Mouse (Mus musculus): ENCODE results near the gene Hdac9. TPM values are rescaled to one million over a fixed set of nuclear protein-coding genes. Genes with fewer than 3 reads are reported as not detected.

Gene Hdac9
- polyA plus RNA-seq, 1 experiment from 2014 or later, result 12.0 TPM

DNA sequence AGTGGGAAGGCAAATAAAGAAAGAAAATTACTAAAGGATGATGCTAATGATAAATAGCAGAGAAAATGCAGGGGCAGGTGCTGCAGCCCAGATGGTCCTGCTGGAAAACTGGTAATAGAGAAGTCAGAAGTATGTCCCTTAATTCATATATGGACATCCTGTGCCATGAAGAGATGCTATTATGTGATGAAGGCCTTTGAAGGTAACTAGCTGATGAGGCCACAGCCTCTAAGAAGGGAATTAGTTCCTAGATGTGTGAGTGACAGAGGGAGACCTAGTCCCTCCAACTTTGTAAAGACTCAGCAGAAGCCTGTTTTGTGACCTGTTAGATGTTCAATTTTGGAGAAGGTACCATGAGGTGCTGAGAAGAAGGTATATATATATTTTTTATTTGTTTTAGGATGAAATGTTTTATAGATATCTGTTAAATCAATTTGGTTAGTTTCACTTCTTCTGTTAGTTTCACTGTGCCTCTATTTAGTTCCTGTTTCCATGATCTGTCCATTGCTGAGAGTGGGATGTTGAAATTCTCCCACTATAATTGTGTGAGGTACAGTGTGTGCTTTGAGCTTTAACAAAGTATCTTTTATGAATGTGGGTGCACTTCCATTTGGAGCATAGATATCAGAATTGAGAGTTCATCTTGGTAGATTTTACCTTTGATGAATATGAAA is 721.6 kb downstream of the Hdac9 start:
- ATAC-seq (ENCODE audit: low FRiP score), result no peak

GRCm38 (mm10) chr12:34194116-34194515 is 722.8 kb downstream of the Hdac9 start:
- H3K27ac ChIP-seq, result no peak overlapping the region
- no peak overlapping the region for H3K4me3 ChIP-seq (replicated peaks; ENCODE audit: low read length)
- H3K36me3 ChIP-seq (replicated peaks; ENCODE audit: control insufficient read depth, insufficient read depth), result no peaks in the 10 kb centered on the region
- H3K27me3 ChIP-seq (ENCODE audit: control insufficient read depth, insufficient read depth, low read length), result no peaks in the 10 kb centered on the region
- H3K9me3 ChIP-seq (ENCODE audit: control insufficient read depth, low read length), result no peaks in the 10 kb centered on the region
- 91% methylated on average over 4 of the region's 4 CpGs for WGBS
- H3K9ac ChIP-seq, result no peak overlapping the region
- H3K4me1 ChIP-seq (replicated peaks; ENCODE audit: control insufficient read depth, insufficient read depth, low read length), result no peaks in the 10 kb centered on the region
- H3K4me2 ChIP-seq (replicated peaks), result no peak overlapping the region
- DNase-seq (ENCODE audit: low spot score), result no peak
- no peak for ATAC-seq (ENCODE audit: low FRiP score)

More for the DNA sequence above, 721.6 kb downstream of the Hdac9 start:
- H3K4me3 ChIP-seq (replicated peaks; ENCODE audit: low read length), result no peak overlapping the region
- H3K27ac ChIP-seq, result no peak overlapping the region
- DNase-seq (ENCODE audit: low spot score), result no peak
- no peak overlapping the region for H3K4me2 ChIP-seq (replicated peaks)
- no peak overlapping the region for H3K9ac ChIP-seq
- no peaks in the 10 kb centered on the region for H3K27me3 ChIP-seq (ENCODE audit: control insufficient read depth, insufficient read depth, low read length)
- H3K4me1 ChIP-seq (replicated peaks; ENCODE audit: control insufficient read depth, insufficient read depth, low read length), result no peaks in the 10 kb centered on the region
- no peaks in the 10 kb centered on the region for H3K36me3 ChIP-seq (replicated peaks; ENCODE audit: control insufficient read depth, insufficient read depth)
- H3K9me3 ChIP-seq (ENCODE audit: control insufficient read depth, low read length), result no peaks in the 10 kb centered on the region

- H3K4me2 ChIP-seq (replicated peaks), result no peak overlapping the region
- H3K4me3 ChIP-seq (replicated peaks; ENCODE audit: low read length), result no peak overlapping the region
- 94% methylated on average over 1 of the region's 1 CpGs for WGBS
- H3K27ac ChIP-seq, result no peak overlapping the region
- H3K4me1 ChIP-seq (replicated peaks; ENCODE audit: control insufficient read depth, insufficient read depth, low read length), result no peaks in the 10 kb centered on the region
- H3K9me3 ChIP-seq (ENCODE audit: control insufficient read depth, low read length), result no peaks in the 10 kb centered on the region
- DNase-seq (ENCODE audit: low spot score), result no peak
- H3K27me3 ChIP-seq (ENCODE audit: control insufficient read depth, insufficient read depth, low read length), result no peaks in the 10 kb centered on the region
- H3K36me3 ChIP-seq (replicated peaks; ENCODE audit: control insufficient read depth, insufficient read depth), result no peaks in the 10 kb centered on the region
- H3K9ac ChIP-seq, result no peak overlapping the region
- no peak for ATAC-seq (ENCODE audit: low FRiP score)
These were observed 725.6 kb downstream of the Hdac9 start for GRCm38 (mm10) chr12:34191246-34191645.

GRCm38 (mm10) chr12:34178931-34179330 is 738.0 kb downstream of the Hdac9 start:
- 81% methylated on average over 4 of the region's 4 CpGs for WGBS

DNA sequence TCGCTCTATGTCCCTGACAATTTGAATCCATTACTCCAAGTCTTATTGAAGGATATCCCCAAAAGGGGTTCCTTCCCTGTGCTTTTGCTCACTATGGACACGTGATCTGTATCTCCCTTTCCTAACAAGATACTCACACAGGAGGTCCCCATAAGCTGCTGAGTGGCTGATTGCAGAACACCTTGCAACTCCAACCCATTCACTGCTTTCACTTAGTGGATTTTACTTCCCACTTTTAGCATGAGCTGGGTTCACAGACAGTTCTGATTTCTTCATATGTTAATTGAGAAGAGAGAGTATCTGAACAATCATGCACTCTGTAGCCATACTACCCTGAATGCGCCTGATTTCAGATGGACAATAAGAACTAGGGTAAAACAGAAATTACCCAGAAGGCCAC is 740.1 kb downstream of the Hdac9 start:
- Histone ChIP-seq H3K9me3 (ENCODE audit: control insufficient read depth, low read length) (no peaks in the 10 kb centered on the region), H3K4me3 (replicated peaks; ENCODE audit: low read length) (no peak overlapping the region), H3K4me1 (replicated peaks; ENCODE audit: control insufficient read depth, insufficient read depth, low read length) (no peaks in the 10 kb centered on the region), H3K27ac (no peak overlapping the region), H3K27me3 (ENCODE audit: control insufficient read depth, insufficient read depth, low read length) (no peaks in the 10 kb centered on the region), H3K36me3 (replicated peaks; ENCODE audit: control insufficient read depth, insufficient read depth) (no peaks in the 10 kb centered on the region), H3K9ac (no peak overlapping the region), H3K4me2 (replicated peaks) (no peak overlapping the region)
- WGBS, result 92% methylated on average over 3 of the region's 3 CpGs
- DNase-seq (ENCODE audit: low spot score) (no peak), ATAC-seq (ENCODE audit: low FRiP score) (no peak)

More at GRCm38 (mm10) chr12:34178931-34179330, 738.0 kb downstream of the Hdac9 start:
- Histone ChIP-seq H3K4me1 (replicated peaks; ENCODE audit: control insufficient read depth, insufficient read depth, low read length) (no peaks in the 10 kb centered on the region), H3K27ac (no peak overlapping the region), H3K4me3 (replicated peaks; ENCODE audit: low read length) (no peak overlapping the region), H3K4me2 (replicated peaks) (no peak overlapping the region), H3K27me3 (ENCODE audit: control insufficient read depth, insufficient read depth, low read length) (no peaks in the 10 kb centered on the region), H3K9me3 (ENCODE audit: control insufficient read depth, low read length) (no peaks in the 10 kb centered on the region), H3K36me3 (replicated peaks; ENCODE audit: control insufficient read depth, insufficient read depth) (no peaks in the 10 kb centered on the region), H3K9ac (no peak overlapping the region)
- DNase-seq (ENCODE audit: low spot score) (no peak), ATAC-seq (ENCODE audit: low FRiP score) (no peak)

GRCm38 (mm10) chr12:34173036-34173435 is 743.9 kb downstream of the Hdac9 start:
- Histone ChIP-seq H3K27me3 (ENCODE audit: control insufficient read depth, insufficient read depth, low read length) (no peaks in the 10 kb centered on the region), H3K9me3 (ENCODE audit: control insufficient read depth, low read length) (no peaks in the 10 kb centered on the region), H3K36me3 (replicated peaks; ENCODE audit: control insufficient read depth, insufficient read depth) (no peaks in the 10 kb centered on the region), H3K4me3 (replicated peaks; ENCODE audit: low read length) (no peak overlapping the region), H3K4me2 (replicated peaks) (no peak overlapping the region), H3K9ac (no peak overlapping the region), H3K4me1 (replicated peaks; ENCODE audit: control insufficient read depth, insufficient read depth, low read length) (no peaks in the 10 kb centered on the region), H3K27ac (no peak overlapping the region)
- ATAC-seq (ENCODE audit: low FRiP score) (no peak), DNase-seq (ENCODE audit: low spot score) (no peak)
- WGBS, result 59% methylated on average over 1 of the region's 1 CpGs

- 73% methylated on average over 3 of the region's 3 CpGs for WGBS
These were observed 746.3 kb downstream of the Hdac9 start for GRCm38 (mm10) chr12:34170601-34171000.

DNA sequence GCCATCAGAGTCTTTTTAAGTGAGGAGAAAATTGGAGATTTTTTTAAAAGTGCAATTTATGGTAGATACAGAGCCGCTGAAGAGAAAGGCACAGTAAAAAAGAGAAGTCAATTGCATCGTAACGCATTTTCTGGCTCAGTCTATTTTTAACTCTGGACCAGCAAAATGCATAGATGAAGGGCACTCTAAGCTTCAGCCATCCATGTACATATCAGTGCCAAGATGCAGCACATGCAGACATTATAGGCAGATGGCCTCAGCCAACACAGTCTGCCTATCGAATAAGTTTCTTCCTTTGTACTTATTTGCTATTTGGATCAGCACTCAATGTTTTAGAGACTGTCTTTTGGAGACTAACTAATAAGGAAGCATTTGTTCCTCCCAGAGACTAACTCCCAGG is 751.2 kb downstream of the Hdac9 start:
- 90% methylated on average over 4 of the region's 4 CpGs for WGBS
- Histone ChIP-seq H3K4me1 (replicated peaks; ENCODE audit: control insufficient read depth, insufficient read depth, low read length) (no peaks in the 10 kb centered on the region), H3K27ac (no peak overlapping the region), H3K4me2 (replicated peaks) (no peak overlapping the region), H3K9me3 (ENCODE audit: control insufficient read depth, low read length) (no peaks in the 10 kb centered on the region), H3K27me3 (ENCODE audit: control insufficient read depth, insufficient read depth, low read length) (no peaks in the 10 kb centered on the region), H3K36me3 (replicated peaks; ENCODE audit: control insufficient read depth, insufficient read depth) (no peaks in the 10 kb centered on the region), H3K9ac (no peak overlapping the region), H3K4me3 (replicated peaks; ENCODE audit: low read length) (no peak overlapping the region)
- ATAC-seq (ENCODE audit: low FRiP score), result no peak
- no peak for DNase-seq (ENCODE audit: low spot score)

More at GRCm38 (mm10) chr12:34170601-34171000, 746.3 kb downstream of the Hdac9 start:
- Histone ChIP-seq H3K36me3 (replicated peaks; ENCODE audit: control insufficient read depth, insufficient read depth) (no peaks in the 10 kb centered on the region), H3K9ac (no peak overlapping the region), H3K27ac (no peak overlapping the region), H3K4me1 (replicated peaks; ENCODE audit: control insufficient read depth, insufficient read depth, low read length) (no peaks in the 10 kb centered on the region), H3K9me3 (ENCODE audit: control insufficient read depth, low read length) (no peaks in the 10 kb centered on the region), H3K4me3 (replicated peaks; ENCODE audit: low read length) (no peak overlapping the region), H3K27me3 (ENCODE audit: control insufficient read depth, insufficient read depth, low read length) (no peaks in the 10 kb centered on the region), H3K4me2 (replicated peaks) (no peak overlapping the region)
- no peak for ATAC-seq (ENCODE audit: low FRiP score)
- DNase-seq (ENCODE audit: low spot score), result no peak

DNA sequence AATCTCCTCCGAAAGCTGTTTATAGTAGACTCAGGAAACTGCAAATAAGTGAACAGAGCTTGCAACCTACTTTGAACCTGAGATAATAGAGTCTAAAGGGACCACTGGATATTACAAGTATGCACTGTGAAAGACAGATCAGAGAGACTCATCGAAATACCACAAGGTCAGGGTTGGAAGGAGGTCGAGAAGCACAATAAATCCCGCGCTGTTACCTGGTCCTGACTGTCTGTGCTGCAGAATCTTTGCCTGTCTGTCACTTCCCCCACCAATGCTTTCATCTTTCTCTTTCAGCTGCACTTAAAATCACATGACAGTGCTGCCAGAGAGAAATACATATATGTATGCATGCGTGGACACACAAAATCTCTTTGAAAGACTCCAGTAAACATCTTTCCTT is 760.6 kb downstream of the Hdac9 start:
- Histone ChIP-seq H3K4me3 (replicated peaks; ENCODE audit: low read length) (no peak overlapping the region), H3K9me3 (ENCODE audit: control insufficient read depth, low read length) (no peaks in the 10 kb centered on the region), H3K4me2 (replicated peaks) (no peak overlapping the region), H3K4me1 (replicated peaks; ENCODE audit: control insufficient read depth, insufficient read depth, low read length) (no peaks in the 10 kb centered on the region), H3K27me3 (ENCODE audit: control insufficient read depth, insufficient read depth, low read length) (no peaks in the 10 kb centered on the region), H3K27ac (no peak overlapping the region), H3K9ac (no peak overlapping the region), H3K36me3 (replicated peaks; ENCODE audit: control insufficient read depth, insufficient read depth) (no peaks in the 10 kb centered on the region)
- DNase-seq (ENCODE audit: low spot score), result no peak
- ATAC-seq (ENCODE audit: low FRiP score), result no peak
- WGBS, result 88% methylated on average over 6 of the region's 6 CpGs

DNA sequence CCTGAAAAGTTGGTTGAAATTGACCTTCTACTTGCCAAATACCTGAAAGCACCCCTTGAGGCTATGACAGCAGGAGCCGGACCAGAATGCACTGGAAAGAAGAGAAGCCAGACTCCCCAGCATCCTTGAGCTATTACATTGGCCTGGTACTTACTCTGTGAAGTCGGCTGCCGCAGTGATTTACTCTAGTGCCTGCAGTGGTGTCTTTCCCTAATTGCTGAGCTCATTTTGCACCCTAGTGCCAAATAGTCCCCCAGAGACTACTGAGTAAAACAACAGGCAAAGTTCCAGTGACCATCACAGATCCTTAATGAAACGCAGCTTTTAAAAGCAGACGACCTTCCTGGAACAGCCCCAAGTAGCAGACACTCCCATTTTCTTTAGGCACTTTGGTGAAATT is 761.2 kb downstream of the Hdac9 start:
- H3K4me2 ChIP-seq (replicated peaks), result no peak overlapping the region
- no peak overlapping the region for H3K27ac ChIP-seq
- no peak overlapping the region for H3K4me3 ChIP-seq (replicated peaks; ENCODE audit: low read length)
- H3K36me3 ChIP-seq (replicated peaks; ENCODE audit: control insufficient read depth, insufficient read depth), result no peaks in the 10 kb centered on the region
- no peak for ATAC-seq (ENCODE audit: low FRiP score)
- no peaks in the 10 kb centered on the region for H3K9me3 ChIP-seq (ENCODE audit: control insufficient read depth, low read length)
- no peak overlapping the region for H3K9ac ChIP-seq
- no peak for DNase-seq (ENCODE audit: low spot score)
- H3K27me3 ChIP-seq (ENCODE audit: control insufficient read depth, insufficient read depth, low read length), result no peaks in the 10 kb centered on the region
- no peaks in the 10 kb centered on the region for H3K4me1 ChIP-seq (replicated peaks; ENCODE audit: control insufficient read depth, insufficient read depth, low read length)
- WGBS, result 58% methylated on average over 5 of the region's 5 CpGs

All from hindbrain, embryonic 14.5 days (tissue).